Mouse (Mus musculus) lung, adult 18-20 months (tissue): ENCODE results near the gene Degs1.

Source experiments
- DNase-seq, 2 experiments: peaks; one replicate each; pipeline ENCODE4 v3.0.0; 2022; ENCODE audit warnings: mixed read lengths in 2 of 2

The Degs1 gene

GRCm38 (mm10) chr1:182280046-182280445 lies 2.6 kb downstream of the Degs1 start:
- no peak for DNase-seq

DNA sequence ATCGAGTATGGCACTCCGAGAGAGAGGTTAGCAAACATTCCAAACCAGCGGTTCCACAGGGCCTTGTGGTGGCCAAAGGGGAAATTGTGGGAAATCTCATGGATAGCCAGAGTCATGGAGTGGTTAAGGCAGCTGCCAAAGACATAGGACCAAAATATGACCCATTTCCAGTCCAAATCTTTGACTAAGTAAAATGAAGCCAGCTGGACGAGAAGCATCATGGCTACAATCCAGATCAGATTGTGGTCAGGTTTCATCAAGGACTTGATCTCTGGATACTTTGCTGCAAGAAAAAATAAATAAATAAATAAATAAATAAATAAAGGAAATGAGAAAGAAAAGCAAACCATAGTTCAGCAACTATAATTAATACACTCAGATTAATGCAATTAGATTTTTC lies 3.2 kb downstream of the Degs1 start:
- DNase-seq = no peak

DNA sequence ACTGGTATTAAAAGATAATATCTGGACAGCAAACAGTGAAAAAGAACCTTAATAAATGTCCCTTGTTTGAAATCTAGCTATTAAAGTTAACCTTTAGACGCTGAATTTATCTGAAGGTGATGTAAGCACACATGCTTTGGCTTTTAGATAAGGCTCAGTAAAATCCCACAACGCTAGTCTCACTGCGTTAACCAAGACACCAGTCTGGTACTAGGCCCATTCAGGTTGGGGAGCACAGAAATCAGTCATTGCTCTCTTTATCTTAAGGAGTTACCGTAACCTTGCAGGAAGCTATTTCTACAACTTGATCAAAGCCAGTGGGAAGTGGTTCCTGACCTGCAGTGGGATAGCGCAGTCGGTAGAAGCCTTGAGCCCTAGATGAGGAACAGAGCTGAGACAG lies 7.5 kb downstream of the Degs1 start:
- DNase-seq = no peak

DNA sequence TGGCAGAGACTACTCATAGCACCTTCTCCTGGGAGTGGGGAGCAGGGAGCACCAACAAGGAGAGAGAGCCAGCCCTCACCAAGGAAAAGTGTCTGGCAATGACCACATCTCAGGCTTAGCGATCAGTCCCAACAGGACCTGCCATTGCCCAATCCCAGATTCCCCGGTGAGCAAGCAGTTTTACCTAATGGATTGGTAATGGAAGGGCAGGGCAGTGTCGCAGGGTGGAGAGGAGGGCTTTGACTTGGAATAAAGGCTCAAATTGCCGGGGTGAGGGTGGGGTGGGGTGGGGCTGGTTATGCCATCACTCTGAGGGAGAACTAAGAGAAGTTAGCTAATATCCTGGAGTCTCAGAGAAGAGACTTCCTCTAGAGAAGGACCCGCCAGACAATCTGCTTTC lies 11.0 kb downstream of the Degs1 start:
- peak in 1 of 2 experiments; percentile 48 for DNase-seq

DNA sequence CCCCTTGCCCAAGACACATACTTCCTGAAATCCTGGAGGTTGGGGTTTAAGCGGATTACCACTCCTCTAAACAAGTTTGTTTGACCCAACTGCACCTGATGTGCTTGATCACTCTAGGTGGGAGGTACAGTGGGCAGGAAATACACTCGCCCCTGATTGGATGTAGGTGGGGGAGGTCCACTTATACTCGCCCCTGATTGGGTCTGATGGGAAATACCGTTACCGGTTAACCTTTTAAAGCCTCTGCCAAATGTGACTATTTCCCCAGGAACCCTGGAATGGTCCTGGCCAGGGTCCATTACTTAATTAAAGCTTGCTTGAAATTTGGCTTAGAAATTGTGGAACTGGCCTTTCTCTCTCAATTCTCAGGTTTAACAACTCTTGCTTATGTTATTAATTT lies 11.5 kb downstream of the Degs1 start:
- DNase-seq = no peak

GRCm38 (mm10) chr1:182268317-182268716 lies 14.3 kb downstream of the Degs1 start:
- no peak for DNase-seq

- DNase-seq = no peak
Measured at GRCm38 (mm10) chr1:182266028-182266525, 16.5 kb downstream of the Degs1 start.

GRCm38 (mm10) chr1:182256041-182256680 lies 26.4 kb downstream of the Degs1 start:
- DNase-seq = peak; percentile 90 to 92

DNA sequence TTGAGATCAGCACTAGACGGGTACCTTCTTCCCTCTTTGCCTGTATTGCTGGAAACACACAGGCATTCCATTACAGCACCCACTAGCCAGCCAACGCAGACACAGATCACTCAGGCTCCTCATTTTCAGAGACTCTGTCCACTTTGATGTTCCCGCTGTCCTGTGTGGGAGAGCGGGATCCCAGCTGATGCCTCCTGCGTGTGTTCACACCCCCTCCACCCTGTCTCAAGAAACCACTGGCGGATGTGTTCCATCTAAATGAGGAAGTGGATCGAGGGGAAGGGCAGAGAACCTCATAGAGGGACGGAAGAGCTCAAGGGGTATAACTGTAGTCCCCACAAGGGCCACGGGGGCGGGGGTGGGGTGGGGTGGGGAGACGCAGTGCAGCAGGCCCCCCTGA lies 27.6 kb downstream of the Degs1 start:
- peak; percentile 35 to 40 for DNase-seq

- peak in 1 of 2 experiments; percentile 24 for DNase-seq
Measured at GRCm38 (mm10) chr1:182254618-182255017, 28.0 kb downstream of the Degs1 start.

GRCm38 (mm10) chr1:182253756-182254534 lies 28.7 kb downstream of the Degs1 start:
- DNase-seq = peak; percentile 61 to 73

DNA sequence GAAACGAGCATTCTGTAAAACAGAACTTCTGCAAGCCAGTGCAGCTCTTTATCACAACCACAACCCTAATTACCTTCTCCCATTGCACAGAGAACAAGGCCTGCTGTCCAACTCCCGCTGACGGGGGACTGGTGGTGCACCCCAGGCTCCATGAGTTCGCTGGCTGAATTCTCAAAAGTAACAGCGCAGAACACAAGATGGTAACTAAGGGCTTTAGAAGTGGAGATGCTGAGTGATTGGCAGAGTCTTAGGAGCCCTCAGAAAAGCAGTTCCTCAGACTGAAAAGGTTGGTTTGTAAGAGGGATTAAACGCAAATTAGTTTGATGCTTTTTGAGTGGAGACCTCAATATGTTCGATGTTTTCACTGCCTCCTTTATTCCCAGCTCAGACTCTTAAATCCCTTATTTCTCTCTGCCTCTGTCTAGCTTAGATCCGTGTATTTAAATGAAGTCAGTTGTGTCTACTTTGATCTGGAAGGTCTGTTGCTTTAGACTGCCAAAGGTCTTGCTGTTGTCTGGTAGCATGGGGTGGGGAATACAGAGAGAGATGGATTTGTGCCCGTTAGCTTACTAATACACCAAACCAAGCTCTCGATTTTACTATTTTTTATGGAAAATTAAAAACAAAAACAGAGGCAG lies 30.0 kb downstream of the Degs1 start:
- no peak for DNase-seq

GRCm38 (mm10) chr1:182250734-182251133 lies 31.9 kb downstream of the Degs1 start:
- DNase-seq = no peak

- no peak for DNase-seq
Measured at GRCm38 (mm10) chr1:182249298-182249697, 33.3 kb downstream of the Degs1 start.

GRCm38 (mm10) chr1:182245003-182245402 lies 37.6 kb downstream of the Degs1 start:
- no peak for DNase-seq

DNA sequence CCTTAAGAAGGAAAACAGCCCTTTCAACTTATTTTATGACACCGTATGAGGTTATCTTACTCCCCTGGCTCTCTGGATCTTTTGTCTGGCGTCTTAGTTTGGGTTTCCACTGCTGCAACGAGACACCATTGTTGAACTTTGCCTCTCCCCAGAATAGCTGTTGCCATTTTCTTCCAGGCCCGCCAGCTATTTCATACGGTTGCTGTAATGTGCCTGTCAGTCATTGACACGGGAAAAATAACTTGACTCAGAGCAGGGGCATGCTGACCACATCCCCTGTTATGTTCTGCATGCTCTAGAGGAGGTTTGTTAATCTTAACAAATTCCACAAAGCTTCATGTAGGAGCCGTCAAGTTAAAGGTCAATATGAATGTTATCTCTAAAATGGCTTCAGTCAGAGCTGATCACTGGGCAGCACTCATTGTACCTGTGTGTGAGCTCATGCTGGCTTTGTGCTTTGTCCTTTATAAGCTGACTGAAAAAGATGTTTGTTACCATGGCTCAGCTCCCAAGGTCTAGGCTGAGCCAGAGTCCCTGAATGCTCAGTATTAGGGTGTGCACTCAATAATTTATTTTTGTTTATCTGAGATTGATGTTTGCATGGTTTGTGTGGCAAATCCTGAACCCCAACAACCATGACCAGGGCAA lies 44.4 kb downstream of the Degs1 start:
- DNase-seq = no peak

- peak; percentile 61 to 73 for DNase-seq
Measured at GRCm38 (mm10) chr1:182237386-182237785, 45.2 kb downstream of the Degs1 start.

GRCm38 (mm10) chr1:182235174-182235573 lies 47.4 kb downstream of the Degs1 start:
- no peak for DNase-seq

- peak in 1 of 2 experiments; percentile 36 for DNase-seq
Measured at GRCm38 (mm10) chr1:182229381-182229780, 53.2 kb downstream of the Degs1 start.

DNA sequence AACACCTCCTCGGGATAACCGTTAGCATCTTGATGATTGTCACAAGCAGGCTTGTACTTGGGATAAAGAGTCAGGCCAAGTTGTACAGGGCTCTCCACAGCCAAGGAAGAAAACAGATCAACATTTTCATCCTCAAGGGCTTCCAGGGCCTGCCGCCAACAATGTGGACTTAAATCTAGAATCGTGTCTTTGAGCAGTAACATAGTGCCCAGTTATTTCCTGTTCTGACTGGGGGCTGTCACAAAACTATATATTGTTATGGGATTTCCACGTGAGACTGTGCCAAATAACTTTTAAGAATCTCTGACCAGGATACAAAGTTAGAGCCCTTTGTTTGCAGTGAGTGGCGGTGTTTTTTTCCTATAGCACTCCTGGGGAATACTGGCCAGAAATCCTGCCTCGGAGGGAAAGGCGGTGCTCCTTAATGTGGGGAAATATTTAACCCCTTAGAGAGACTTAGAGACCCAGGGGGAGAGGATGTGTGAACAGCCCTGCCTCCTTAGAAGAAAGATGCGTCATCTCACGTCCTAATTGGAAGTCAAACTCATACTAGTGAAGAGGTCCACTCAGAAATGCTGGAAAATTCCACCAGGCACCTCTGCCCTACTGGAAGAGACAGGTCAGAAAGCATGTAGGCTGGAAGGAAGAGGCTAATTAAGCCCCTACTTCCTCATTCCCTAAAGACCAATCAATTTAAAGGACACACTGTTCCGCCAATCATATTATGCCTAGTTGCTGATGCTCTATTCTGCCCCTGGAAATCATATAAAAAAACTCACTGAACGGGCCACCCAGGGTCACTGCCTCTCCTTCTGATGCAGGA lies 55.3 kb downstream of the Degs1 start:
- no peak for DNase-seq

DNA sequence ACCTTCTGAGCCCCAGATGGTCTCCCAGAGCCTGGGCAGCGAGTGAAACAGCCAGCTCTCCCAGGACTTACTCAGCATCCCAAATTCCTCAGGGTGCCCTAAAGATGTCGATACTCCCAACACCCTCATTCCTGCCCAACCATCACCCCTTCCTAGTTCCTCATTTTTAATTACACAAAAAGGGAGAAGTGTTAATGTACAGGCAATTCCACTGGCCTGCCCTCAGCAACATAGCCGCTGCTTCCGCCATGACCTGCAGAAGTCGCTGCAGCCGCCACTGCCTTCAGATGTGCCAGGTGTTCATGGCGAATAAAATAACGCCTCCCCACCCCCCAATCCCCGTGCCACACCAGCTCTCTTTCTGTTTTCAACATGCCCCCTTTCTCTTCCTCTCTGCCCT lies 56.3 kb downstream of the Degs1 start:
- no peak for DNase-seq
